Mouse (Mus musculus) T-cell, adult 66 days (primary cell): Measurements from ENCODE around the gene Cntnap3. TPM values are rescaled to one million over a fixed set of nuclear protein-coding genes. Genes with fewer than 3 reads are reported as not detected.

Experiments
- total RNA-seq, 2 experiments: library from RNA; stranded (reverse); gene quantifications; 3 replicates in 1 of 2; 4 replicates in 1 of 2; pipeline ENCODE4 v1.2.4; 2023

Cntnap3 gene
- not detected for total RNA-seq

GRCm38 (mm10) chr13:64903585-64904208 is at the start of gene Cntnap3:
TSS of gene Cntnap3 (minus strand) at chr13:64903955.

GRCm38 (mm10) chr13:64917191-64917590 is 13.4 kb upstream of the Cntnap3 start, which contains the start of gene Spata31:
TSS of gene Spata31 (plus strand) at chr13:64917406.

Other genes starting within 250 kb of the Cntnap3 start
- not detected for gene Spata31, start 13.5 kb upstream of the Cntnap3 start, total RNA-seq
- gene Spata31d1c, start 129.1 kb upstream of the Cntnap3 start, total RNA-seq, result not detected
- gene Prss47, start 148.8 kb upstream of the Cntnap3 start, total RNA-seq, result 1 to 10 TPM in 1 of 2 experiments, under 1 TPM in 1; 0.76 to 1.9 TPM
- 10 to 100 TPM; 41.4 to 42.8 TPM for gene Mfsd14b, start 209.0 kb upstream of the Cntnap3 start, total RNA-seq
- gene Olfr465-ps1, start 234.1 kb upstream of the Cntnap3 start, total RNA-seq, result not detected
- gene Olfr466, start 246.3 kb upstream of the Cntnap3 start, total RNA-seq, result not detected